Mouse (Mus musculus): ENCODE measurements around the gene Chfr. TPM values are rescaled to one million over a fixed set of nuclear protein-coding genes. Genes with fewer than 3 reads are reported as not detected.

Gene Chfr
- polyA plus RNA-seq (2014; fragmentation: Nextera tagmentation; extraction: Ambion mirVana): 35.7 and 38.1 TPM in 2 replicates

DNA sequence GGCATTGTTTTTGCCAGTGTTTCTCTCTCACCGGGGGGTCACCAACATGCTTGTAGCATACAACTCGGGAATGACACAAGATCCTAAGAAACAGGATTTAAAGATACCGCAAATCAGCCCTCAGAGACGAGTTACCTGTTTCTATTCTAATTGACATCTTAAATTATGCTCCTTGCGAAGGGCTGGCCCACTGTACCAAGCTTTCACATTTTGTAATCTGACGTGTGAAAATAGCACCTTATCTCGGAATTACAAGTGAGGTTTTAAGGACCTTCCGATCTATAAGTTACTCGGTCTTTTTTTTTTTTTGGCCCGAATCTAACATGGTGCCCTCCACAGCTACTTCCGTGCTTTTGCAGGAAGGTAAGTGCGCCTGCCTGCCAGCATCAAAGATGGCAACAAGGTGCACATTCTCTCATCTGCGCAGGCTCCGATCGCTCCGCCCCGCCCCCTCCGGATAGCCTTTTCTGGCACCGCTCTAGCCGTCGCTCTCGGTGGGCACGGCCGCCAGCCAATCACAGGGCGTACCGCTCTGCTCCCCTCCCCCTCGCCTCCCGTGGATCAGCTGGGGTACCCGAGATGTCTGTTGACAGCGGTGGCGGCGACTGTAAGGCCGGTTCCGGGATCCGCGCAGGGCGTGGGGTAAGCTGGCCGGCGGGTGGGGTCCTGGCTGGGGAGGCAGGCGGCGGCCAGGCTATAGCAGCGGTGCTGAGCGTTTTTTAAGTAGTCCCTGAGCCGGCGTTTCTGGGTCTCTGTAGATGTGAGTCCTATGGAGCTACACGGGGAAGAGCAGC is at the start of gene Chfr:
TSS of gene Chfr (plus strand) at position 550 of the 794 bp plus-strand sequence.
- no peaks in the 10 kb centered on the region; the same call in 1 of the 2 replicates for H3K36me3 ChIP-seq (ENCODE audit: control insufficient read depth, insufficient read depth, low read length)
- ATAC-seq (replicated peaks; ENCODE audit: insufficient number of reproducible peaks, low FRiP score, low TSS enrichment): peak; percentile 99
- 4% methylated on average over 46 of the region's 46 CpGs for WGBS (ENCODE audit: insufficient replicate concordance)
- 0 out of 2 replicates have a peak, but pooled peaks cover 6% of the 10 kb centered on the region for H3K9me3 ChIP-seq (replicated peaks; ENCODE audit: control insufficient read depth, low read length)
- H3K27me3 ChIP-seq (ENCODE audit: control insufficient read depth, insufficient read depth, low read length): no peaks in the 10 kb centered on the region
- peak within 1 kb of the TSS; percentile 84 for H3K4me2 ChIP-seq
- H3K27ac ChIP-seq (ENCODE audit: low read depth, low read length): peak within 1 kb of the TSS; percentile 81; the same call in 1 of the 2 replicates
- peak within 1 kb of the TSS; percentile 79 for H3K9ac ChIP-seq (ENCODE audit: low read depth, low read length)
- H3K4me1 ChIP-seq (ENCODE audit: control insufficient read depth, insufficient read depth, low read length): peaks cover 3% of the 10 kb centered on the region; the same call in 1 of the 2 replicates
- H3K4me3 ChIP-seq (ENCODE audit: low read depth, low read length): peak within 1 kb of the TSS; percentile 84

DNA sequence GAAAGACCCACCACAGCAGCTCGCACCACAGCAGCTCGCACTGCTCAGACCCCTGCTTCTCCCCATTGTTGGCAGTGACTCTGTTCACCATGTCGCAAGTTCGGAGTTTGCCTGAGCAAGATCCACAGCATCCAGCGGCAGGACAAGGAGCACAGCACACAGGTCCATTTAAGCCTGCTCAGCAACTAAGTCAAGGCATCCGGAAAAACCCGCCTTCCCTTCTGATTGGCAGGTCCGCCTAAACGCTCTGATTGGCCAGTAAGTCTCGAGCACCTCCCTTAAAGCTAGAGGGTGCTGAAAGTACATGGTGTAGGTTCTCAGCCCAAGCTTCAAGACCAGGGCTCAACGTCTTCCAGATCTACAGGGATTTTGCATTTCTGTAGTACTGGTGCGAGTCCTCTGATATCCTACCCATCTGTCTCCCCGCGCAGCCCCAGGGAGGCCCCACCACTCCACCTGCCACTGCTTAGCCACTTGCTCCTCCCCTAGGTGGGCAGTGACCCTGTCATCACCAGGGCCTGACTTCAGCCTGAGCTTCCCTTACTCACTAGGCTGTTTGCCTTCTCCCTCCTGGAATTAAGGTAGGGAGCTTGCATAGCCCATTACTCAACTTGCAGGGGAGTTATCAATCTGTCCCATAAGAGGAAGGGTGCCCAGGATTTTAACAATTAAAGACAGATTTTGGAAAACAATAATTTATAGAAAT is 49.3 kb upstream of the Chfr start:
- Histone ChIP-seq H3K4me3 (ENCODE audit: low read depth, low read length) (peak overlapping the region; percentile 12; the same call in 1 of the 2 replicates), H3K9me3 (replicated peaks; ENCODE audit: control insufficient read depth, low read length) (no peaks in the 10 kb centered on the region), H3K4me1 (ENCODE audit: control insufficient read depth, insufficient read depth, low read length) (no peaks in the 10 kb centered on the region), H3K9ac (ENCODE audit: low read depth, low read length) (no peak overlapping the region), H3K4me2 (peak overlapping the region; percentile 27), H3K36me3 (ENCODE audit: control insufficient read depth, insufficient read depth, low read length) (no peaks in the 10 kb centered on the region), H3K27me3 (ENCODE audit: control insufficient read depth, insufficient read depth, low read length) (no peaks in the 10 kb centered on the region), H3K27ac (ENCODE audit: low read depth, low read length) (no peak overlapping the region)
- 0 out of 2 replicates have a peak, but pooled peaks have one; percentile 31 for ATAC-seq (replicated peaks; ENCODE audit: insufficient number of reproducible peaks, low FRiP score, low TSS enrichment)
- 19% methylated on average over 14 of the region's 14 CpGs for WGBS (ENCODE audit: insufficient replicate concordance)

DNA sequence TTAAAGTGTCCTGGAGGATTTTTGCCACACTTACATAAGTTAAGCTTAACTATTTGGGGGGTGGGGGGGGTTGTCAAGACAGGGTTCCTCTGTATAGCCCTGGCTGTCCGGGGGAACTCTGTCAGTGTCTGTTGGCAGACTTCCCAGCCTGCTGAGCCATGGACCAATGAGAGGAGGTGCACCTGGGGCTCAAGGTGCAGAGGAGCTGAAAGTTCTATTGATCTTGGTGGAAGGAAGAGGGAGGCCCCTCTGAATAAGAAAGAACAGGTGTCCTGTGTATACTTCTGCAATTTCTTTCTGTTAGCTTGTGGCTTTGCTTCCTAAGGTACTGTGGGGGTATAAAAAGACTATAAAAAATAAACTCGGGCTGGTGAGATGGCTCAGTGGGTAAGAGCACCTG is 44.1 kb upstream of the Chfr start:
- 62% methylated on average over 2 of the region's 2 CpGs for WGBS (ENCODE audit: insufficient replicate concordance)
- no peaks in the 10 kb centered on the region for H3K27me3 ChIP-seq (ENCODE audit: control insufficient read depth, insufficient read depth, low read length)
- no peak overlapping the region for H3K27ac ChIP-seq (ENCODE audit: low read depth, low read length)
- no peak overlapping the region for H3K4me2 ChIP-seq
- no peak overlapping the region for H3K4me3 ChIP-seq (ENCODE audit: low read depth, low read length)
- no peak overlapping the region for H3K9ac ChIP-seq (ENCODE audit: low read depth, low read length)
- H3K36me3 ChIP-seq (ENCODE audit: control insufficient read depth, insufficient read depth, low read length): no peaks in the 10 kb centered on the region
- ATAC-seq (replicated peaks; ENCODE audit: insufficient number of reproducible peaks, low FRiP score, low TSS enrichment): no peak
- H3K9me3 ChIP-seq (replicated peaks; ENCODE audit: control insufficient read depth, low read length): no peaks in the 10 kb centered on the region
- H3K4me1 ChIP-seq (ENCODE audit: control insufficient read depth, insufficient read depth, low read length): no peaks in the 10 kb centered on the region

DNA sequence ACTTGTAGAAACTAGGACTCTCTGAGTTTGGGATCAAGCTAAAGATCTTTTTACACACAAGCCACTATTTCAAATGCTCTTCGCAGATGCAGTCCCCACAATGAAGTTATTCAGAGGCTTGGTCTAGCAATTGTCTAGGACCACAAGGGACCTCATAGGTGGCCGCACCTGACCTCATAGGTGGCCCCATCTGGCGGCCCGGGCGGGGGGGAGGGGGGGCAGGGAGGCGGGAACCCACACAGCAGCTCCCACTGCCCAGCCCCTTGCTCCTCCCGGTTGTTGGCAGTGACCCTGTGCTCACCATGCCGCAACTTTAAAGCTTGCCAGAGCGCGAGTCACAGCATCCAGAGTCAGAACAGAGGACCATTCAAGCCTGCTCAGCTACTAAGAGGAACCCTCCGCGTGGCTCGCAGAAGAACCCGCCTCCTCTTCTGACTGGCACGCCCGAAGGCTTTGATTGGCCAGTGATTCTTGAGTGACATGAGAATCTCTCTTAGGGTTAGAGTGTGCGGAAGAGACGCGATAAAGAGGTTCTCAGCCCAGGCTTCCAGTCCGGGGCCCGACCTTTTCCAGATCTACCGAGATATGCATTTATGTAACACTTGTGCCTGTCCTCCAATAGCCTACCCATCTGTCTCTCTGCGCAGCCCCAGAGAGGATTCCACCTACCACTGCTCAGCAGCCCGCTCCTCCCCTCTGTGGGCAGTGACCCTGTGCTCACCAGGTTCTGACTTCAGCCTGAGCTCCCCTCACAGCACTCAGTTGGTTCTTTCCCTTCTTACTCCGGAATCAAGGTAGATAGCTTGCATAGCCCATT is 41.4 kb upstream of the Chfr start, which contains the start of gene Gm35315:
TSS of gene Gm35315 (minus strand) at position 391 of the 817 bp plus-strand sequence.
- no peaks in the 10 kb centered on the region for H3K36me3 ChIP-seq (ENCODE audit: control insufficient read depth, insufficient read depth, low read length)
- H3K9ac ChIP-seq (ENCODE audit: low read depth, low read length): peak within 1 kb of the TSS; percentile 68
- peak within 1 kb of the TSS; percentile 81 for H3K4me2 ChIP-seq
- no peaks in the 10 kb centered on the region for H3K27me3 ChIP-seq (ENCODE audit: control insufficient read depth, insufficient read depth, low read length)
- H3K4me1 ChIP-seq (ENCODE audit: control insufficient read depth, insufficient read depth, low read length): no peaks in the 10 kb centered on the region
- no peak within 1 kb of the TSS; the same call in 1 of the 2 replicates for H3K27ac ChIP-seq (ENCODE audit: low read depth, low read length)
- WGBS (ENCODE audit: insufficient replicate concordance): 2% methylated on average over 21 of the region's 25 CpGs
- H3K9me3 ChIP-seq (replicated peaks; ENCODE audit: control insufficient read depth, low read length): no peaks in the 10 kb centered on the region
- ATAC-seq (replicated peaks; ENCODE audit: insufficient number of reproducible peaks, low FRiP score, low TSS enrichment): peak; percentile 98
- H3K4me3 ChIP-seq (ENCODE audit: low read depth, low read length): peak within 1 kb of the TSS; percentile 50

DNA sequence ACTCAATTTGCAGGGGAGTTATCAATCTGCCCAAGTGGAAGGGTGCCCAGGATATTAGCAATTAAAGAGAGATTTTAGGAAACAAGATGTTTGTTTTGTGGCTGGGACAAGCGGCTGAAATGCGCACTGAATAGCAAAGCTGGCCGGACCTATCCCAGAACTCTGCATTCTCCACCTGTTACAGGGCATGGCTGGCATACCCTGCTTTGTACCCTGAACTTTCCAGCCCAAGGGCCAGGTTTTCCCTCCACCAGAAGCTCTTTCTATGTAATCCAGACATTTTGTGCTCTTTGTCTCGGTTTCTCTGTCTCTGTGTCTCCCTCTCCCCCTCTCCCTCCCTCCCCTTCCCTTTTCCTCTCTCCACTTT is 40.8 kb upstream of the Chfr start:
- 5% methylated on average over 4 of the region's 4 CpGs for WGBS (ENCODE audit: insufficient replicate concordance)
- no peak for ATAC-seq (replicated peaks; ENCODE audit: insufficient number of reproducible peaks, low FRiP score, low TSS enrichment)
- no peak overlapping the region; the same call in 1 of the 2 replicates for H3K27ac ChIP-seq (ENCODE audit: low read depth, low read length)
- peak overlapping the region; percentile 81 for H3K4me2 ChIP-seq
- peak overlapping the region; percentile 50 for H3K4me3 ChIP-seq (ENCODE audit: low read depth, low read length)
- H3K27me3 ChIP-seq (ENCODE audit: control insufficient read depth, insufficient read depth, low read length): no peaks in the 10 kb centered on the region
- H3K9me3 ChIP-seq (replicated peaks; ENCODE audit: control insufficient read depth, low read length): no peaks in the 10 kb centered on the region
- H3K4me1 ChIP-seq (ENCODE audit: control insufficient read depth, insufficient read depth, low read length): no peaks in the 10 kb centered on the region
- no peaks in the 10 kb centered on the region for H3K36me3 ChIP-seq (ENCODE audit: control insufficient read depth, insufficient read depth, low read length)
- peak overlapping the region; percentile 68 for H3K9ac ChIP-seq (ENCODE audit: low read depth, low read length)

DNA sequence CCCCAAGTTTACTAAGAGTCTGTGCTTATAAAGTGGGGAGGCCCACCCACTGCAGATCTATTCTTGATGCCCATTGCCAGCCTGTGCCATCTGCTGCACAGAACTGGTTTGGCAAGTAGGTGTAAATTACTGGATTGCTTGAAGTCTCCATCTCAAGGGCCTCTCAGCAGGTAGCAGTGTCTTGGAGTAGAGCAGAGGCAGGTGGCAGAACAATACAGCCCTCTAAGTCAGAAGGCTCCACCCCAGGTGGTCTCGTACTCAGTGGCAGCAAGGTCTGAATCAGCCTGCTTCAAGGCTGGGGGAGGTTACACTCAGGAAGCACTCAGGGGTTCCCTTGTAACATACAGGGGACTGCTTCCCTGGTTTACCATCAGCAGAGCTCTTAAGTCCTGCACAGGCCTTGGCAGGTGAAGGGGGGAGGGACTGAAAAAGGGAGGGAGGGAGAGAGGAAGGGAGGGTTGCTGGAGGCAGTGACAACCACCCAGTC is 36.6 kb upstream of the Chfr start:
- 59% methylated on average over 1 of the region's 1 CpGs for WGBS (ENCODE audit: insufficient replicate concordance)
- no peak for ATAC-seq (replicated peaks; ENCODE audit: insufficient number of reproducible peaks, low FRiP score, low TSS enrichment)
- Histone ChIP-seq H3K27ac (ENCODE audit: low read depth, low read length) (no peak overlapping the region), H3K4me3 (ENCODE audit: low read depth, low read length) (no peak overlapping the region), H3K4me1 (ENCODE audit: control insufficient read depth, insufficient read depth, low read length) (peaks cover 7% of the 10 kb centered on the region), H3K9me3 (replicated peaks; ENCODE audit: control insufficient read depth, low read length) (no peaks in the 10 kb centered on the region), H3K27me3 (ENCODE audit: control insufficient read depth, insufficient read depth, low read length) (peaks cover 7% of the 10 kb centered on the region; the same call in 1 of the 2 replicates), H3K4me2 (no peak overlapping the region), H3K36me3 (ENCODE audit: control insufficient read depth, insufficient read depth, low read length) (peaks cover 12% of the 10 kb centered on the region), H3K9ac (ENCODE audit: low read depth, low read length) (no peak overlapping the region)

DNA sequence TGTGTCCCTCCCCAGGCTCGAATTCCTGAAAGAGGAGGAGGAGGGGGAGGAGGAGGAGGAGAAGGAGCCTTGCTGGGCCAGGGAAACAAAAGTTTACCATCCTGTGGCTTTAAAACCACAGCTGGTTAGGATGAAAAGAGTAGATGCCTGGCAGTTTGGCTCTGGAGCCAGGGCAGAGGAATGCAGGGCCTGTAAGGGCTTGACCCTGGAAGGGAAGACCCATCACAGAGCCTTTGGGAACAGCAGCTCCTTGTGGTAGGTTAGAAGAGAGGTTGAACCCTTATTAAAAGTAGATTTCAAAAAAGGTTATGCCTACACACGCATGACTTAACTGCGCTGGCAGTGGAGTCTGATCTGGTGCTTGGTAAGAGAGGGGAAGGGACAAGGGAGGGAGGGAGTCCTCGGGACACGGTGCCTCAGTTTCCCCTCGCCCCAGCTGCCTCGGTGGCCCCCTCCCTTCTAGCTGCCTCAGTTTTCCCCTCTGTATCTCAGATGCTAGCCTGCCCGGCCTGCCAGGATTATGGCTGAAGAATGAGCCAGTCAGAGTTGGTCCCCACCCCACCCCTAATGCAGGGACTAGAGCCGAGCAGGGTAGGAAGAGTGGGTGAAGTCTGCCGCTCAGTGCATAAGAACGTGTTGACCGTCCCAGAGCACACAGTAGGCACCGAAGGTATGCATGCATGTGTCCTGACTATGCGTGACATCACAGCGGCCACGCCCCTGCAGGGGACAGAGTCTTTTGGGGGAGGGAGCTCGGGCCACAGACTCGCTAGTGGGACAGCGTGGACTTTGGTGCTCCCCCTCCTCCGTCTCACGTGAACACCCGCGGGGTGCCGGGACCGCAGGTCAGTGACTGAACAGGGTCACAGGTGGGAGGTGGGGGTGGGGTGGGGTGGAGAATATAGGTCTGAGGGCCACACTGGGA is 35.7 kb upstream of the Chfr start, which contains the start of gene Plcxd1:
TSS of gene Plcxd1 (plus strand) at position 314 of the 925 bp plus-strand sequence.
- H3K4me2 ChIP-seq: peak within 1 kb of the TSS; percentile 77
- H3K27me3 ChIP-seq (ENCODE audit: control insufficient read depth, insufficient read depth, low read length): peaks cover 7% of the 10 kb centered on the region; the same call in 1 of the 2 replicates
- 5% methylated on average over 24 of the region's 25 CpGs for WGBS (ENCODE audit: insufficient replicate concordance)
- no peak within 1 kb of the TSS for H3K9ac ChIP-seq (ENCODE audit: low read depth, low read length)
- 0 out of 2 replicates have a peak, but pooled peaks have one; percentile 16 for ATAC-seq (replicated peaks; ENCODE audit: insufficient number of reproducible peaks, low FRiP score, low TSS enrichment)
- no peak within 1 kb of the TSS for H3K27ac ChIP-seq (ENCODE audit: low read depth, low read length)
- H3K4me3 ChIP-seq (ENCODE audit: low read depth, low read length): peak within 1 kb of the TSS; percentile 34
- peaks cover 21% of the 10 kb centered on the region for H3K36me3 ChIP-seq (ENCODE audit: control insufficient read depth, insufficient read depth, low read length)
- H3K9me3 ChIP-seq (replicated peaks; ENCODE audit: control insufficient read depth, low read length): no peaks in the 10 kb centered on the region
- H3K4me1 ChIP-seq (ENCODE audit: control insufficient read depth, insufficient read depth, low read length): peaks cover 7% of the 10 kb centered on the region
